Mouse (Mus musculus): ENCODE data around the gene Dlx4. TPM values are rescaled to one million over a fixed set of nuclear protein-coding genes. Genes with fewer than 3 reads are reported as not detected.

Dlx4 gene
- polyA plus RNA-seq, 1 experiment from 2014 or later, result 0.13 TPM

GRCm38 (mm10) chr11:95101071-95101788, 44.8 kb downstream of the Dlx4 start:
- H3K4me3 ChIP-seq (ENCODE audit: low read depth, low read length), result no peak overlapping the region
- no peaks in the 10 kb centered on the region for H3K36me3 ChIP-seq (ENCODE audit: control insufficient read depth, insufficient read depth)
- peaks cover 12% of the 10 kb centered on the region for H3K27me3 ChIP-seq (ENCODE audit: control insufficient read depth, insufficient read depth, low read depth, low read length)
- no peaks in the 10 kb centered on the region for H3K9me3 ChIP-seq (replicated peaks; ENCODE audit: control insufficient read depth, low read length)
- no peak overlapping the region for H3K27ac ChIP-seq (ENCODE audit: low read length)
- no peak for ATAC-seq (ENCODE audit: low read depth)
- H3K9ac ChIP-seq (ENCODE audit: low read depth, low read length), result no peak overlapping the region
- H3K4me1 ChIP-seq (ENCODE audit: control insufficient read depth, low read depth, low read length), result peaks cover 2% of the 10 kb centered on the region; the same call in 1 of the 2 replicates
- H3K4me2 ChIP-seq (ENCODE audit: low read depth, low read length), result no peak overlapping the region
- 14% methylated on average over 16 of the region's 16 CpGs for WGBS (ENCODE audit: insufficient replicate concordance)

- H3K36me3 ChIP-seq (ENCODE audit: control insufficient read depth, insufficient read depth), result no peaks in the 10 kb centered on the region
- H3K9me3 ChIP-seq (replicated peaks; ENCODE audit: control insufficient read depth, low read length), result no peaks in the 10 kb centered on the region
- H3K27me3 ChIP-seq (ENCODE audit: control insufficient read depth, insufficient read depth, low read depth, low read length), result peaks cover 3% of the 10 kb centered on the region
- no peak overlapping the region for H3K4me3 ChIP-seq (ENCODE audit: low read depth, low read length)
- H3K27ac ChIP-seq (ENCODE audit: low read length), result no peak overlapping the region
- ATAC-seq (ENCODE audit: low read depth), result no peak
- peaks cover 2% of the 10 kb centered on the region; the same call in 1 of the 2 replicates for H3K4me1 ChIP-seq (ENCODE audit: control insufficient read depth, low read depth, low read length)
- no peak overlapping the region for H3K4me2 ChIP-seq (ENCODE audit: low read depth, low read length)
- no peak overlapping the region for H3K9ac ChIP-seq (ENCODE audit: low read depth, low read length)
- WGBS (ENCODE audit: insufficient replicate concordance), result 37% methylated on average over 3 of the region's 3 CpGs
Measured at GRCm38 (mm10) chr11:95100393-95100792, 45.7 kb downstream of the Dlx4 start.

GRCm38 (mm10) chr11:95098346-95099095, 47.5 kb downstream of the Dlx4 start:
- no peak overlapping the region for H3K4me2 ChIP-seq (ENCODE audit: low read depth, low read length)
- no peak overlapping the region for H3K27ac ChIP-seq (ENCODE audit: low read length)
- no peaks in the 10 kb centered on the region for H3K36me3 ChIP-seq (ENCODE audit: control insufficient read depth, insufficient read depth)
- no peak overlapping the region for H3K9ac ChIP-seq (ENCODE audit: low read depth, low read length)
- 58% methylated on average over 5 of the region's 5 CpGs for WGBS (ENCODE audit: insufficient replicate concordance)
- H3K4me3 ChIP-seq (ENCODE audit: low read depth, low read length), result no peak overlapping the region
- H3K27me3 ChIP-seq (ENCODE audit: control insufficient read depth, insufficient read depth, low read depth, low read length), result no peaks in the 10 kb centered on the region; the same call in 1 of the 2 replicates
- ATAC-seq (ENCODE audit: low read depth), result no peak
- no peaks in the 10 kb centered on the region for H3K9me3 ChIP-seq (replicated peaks; ENCODE audit: control insufficient read depth, low read length)
- peaks cover 2% of the 10 kb centered on the region; the same call in 1 of the 2 replicates for H3K4me1 ChIP-seq (ENCODE audit: control insufficient read depth, low read depth, low read length)

- no peak for ATAC-seq (ENCODE audit: low read depth)
- Histone ChIP-seq H3K4me2 (ENCODE audit: low read depth, low read length) (no peak overlapping the region), H3K27ac (ENCODE audit: low read length) (no peak overlapping the region), H3K9me3 (replicated peaks; ENCODE audit: control insufficient read depth, low read length) (no peaks in the 10 kb centered on the region), H3K4me3 (ENCODE audit: low read depth, low read length) (no peak overlapping the region), H3K36me3 (ENCODE audit: control insufficient read depth, insufficient read depth) (no peaks in the 10 kb centered on the region), H3K27me3 (ENCODE audit: control insufficient read depth, insufficient read depth, low read depth, low read length) (no peaks in the 10 kb centered on the region; the same call in 1 of the 2 replicates), H3K4me1 (ENCODE audit: control insufficient read depth, low read depth, low read length) (peaks cover 2% of the 10 kb centered on the region; the same call in 1 of the 2 replicates), H3K9ac (ENCODE audit: low read depth, low read length) (no peak overlapping the region)
- 57% methylated on average over 6 of the region's 6 CpGs for WGBS (ENCODE audit: insufficient replicate concordance)
Measured at GRCm38 (mm10) chr11:95097889-95098288, 48.2 kb downstream of the Dlx4 start.

- H3K4me3 ChIP-seq (ENCODE audit: low read depth, low read length), result no peak overlapping the region
- no peaks in the 10 kb centered on the region for H3K36me3 ChIP-seq (ENCODE audit: control insufficient read depth, insufficient read depth)
- H3K4me1 ChIP-seq (ENCODE audit: control insufficient read depth, low read depth, low read length), result peaks cover 2% of the 10 kb centered on the region; the same call in 1 of the 2 replicates
- WGBS (ENCODE audit: insufficient replicate concordance), result 57% methylated on average over 4 of the region's 4 CpGs
- H3K9me3 ChIP-seq (replicated peaks; ENCODE audit: control insufficient read depth, low read length), result no peaks in the 10 kb centered on the region
- H3K27ac ChIP-seq (ENCODE audit: low read length), result no peak overlapping the region
- H3K4me2 ChIP-seq (ENCODE audit: low read depth, low read length), result no peak overlapping the region
- no peaks in the 10 kb centered on the region; the same call in 1 of the 2 replicates for H3K27me3 ChIP-seq (ENCODE audit: control insufficient read depth, insufficient read depth, low read depth, low read length)
- peak; percentile 74 for ATAC-seq (ENCODE audit: low read depth)
- H3K9ac ChIP-seq (ENCODE audit: low read depth, low read length), result no peak overlapping the region
Measured at GRCm38 (mm10) chr11:95096608-95097373, 49.3 kb downstream of the Dlx4 start.

GRCm38 (mm10) chr11:95095596-95095995, 50.5 kb downstream of the Dlx4 start:
- Histone ChIP-seq H3K4me2 (ENCODE audit: low read depth, low read length) (no peak overlapping the region), H3K27ac (ENCODE audit: low read length) (no peak overlapping the region), H3K27me3 (ENCODE audit: control insufficient read depth, insufficient read depth, low read depth, low read length) (no peaks in the 10 kb centered on the region), H3K4me3 (ENCODE audit: low read depth, low read length) (no peak overlapping the region), H3K4me1 (ENCODE audit: control insufficient read depth, low read depth, low read length) (peaks cover 2% of the 10 kb centered on the region; the same call in 1 of the 2 replicates), H3K9me3 (replicated peaks; ENCODE audit: control insufficient read depth, low read length) (no peaks in the 10 kb centered on the region), H3K36me3 (ENCODE audit: control insufficient read depth, insufficient read depth) (no peaks in the 10 kb centered on the region), H3K9ac (ENCODE audit: low read depth, low read length) (no peak overlapping the region)
- no peak for ATAC-seq (ENCODE audit: low read depth)
- 66% methylated on average over 10 of the region's 10 CpGs for WGBS (ENCODE audit: insufficient replicate concordance)

GRCm38 (mm10) chr11:95093077-95093476, 53.0 kb downstream of the Dlx4 start:
- Histone ChIP-seq H3K36me3 (ENCODE audit: control insufficient read depth, insufficient read depth) (no peaks in the 10 kb centered on the region), H3K4me1 (ENCODE audit: control insufficient read depth, low read depth, low read length) (peaks cover 2% of the 10 kb centered on the region; the same call in 1 of the 2 replicates), H3K27me3 (ENCODE audit: control insufficient read depth, insufficient read depth, low read depth, low read length) (no peaks in the 10 kb centered on the region), H3K4me2 (ENCODE audit: low read depth, low read length) (no peak overlapping the region), H3K27ac (ENCODE audit: low read length) (no peak overlapping the region), H3K9ac (ENCODE audit: low read depth, low read length) (no peak overlapping the region), H3K9me3 (replicated peaks; ENCODE audit: control insufficient read depth, low read length) (no peaks in the 10 kb centered on the region), H3K4me3 (ENCODE audit: low read depth, low read length) (no peak overlapping the region)
- ATAC-seq (ENCODE audit: low read depth), result no peak
- WGBS (ENCODE audit: insufficient replicate concordance), result 43% methylated on average over 5 of the region's 5 CpGs
